Mouse (Mus musculus): ENCODE data around the gene Zdhhc7. TPM values are rescaled to one million over a fixed set of nuclear protein-coding genes. Genes with fewer than 3 reads are reported as not detected.
A peak's percentile ranks its signal among the peaks of the same experiment; 100 is the strongest.

The Zdhhc7 gene
- polyA plus RNA-seq, 1 experiment from 2014 or later = 36.2 TPM

DNA sequence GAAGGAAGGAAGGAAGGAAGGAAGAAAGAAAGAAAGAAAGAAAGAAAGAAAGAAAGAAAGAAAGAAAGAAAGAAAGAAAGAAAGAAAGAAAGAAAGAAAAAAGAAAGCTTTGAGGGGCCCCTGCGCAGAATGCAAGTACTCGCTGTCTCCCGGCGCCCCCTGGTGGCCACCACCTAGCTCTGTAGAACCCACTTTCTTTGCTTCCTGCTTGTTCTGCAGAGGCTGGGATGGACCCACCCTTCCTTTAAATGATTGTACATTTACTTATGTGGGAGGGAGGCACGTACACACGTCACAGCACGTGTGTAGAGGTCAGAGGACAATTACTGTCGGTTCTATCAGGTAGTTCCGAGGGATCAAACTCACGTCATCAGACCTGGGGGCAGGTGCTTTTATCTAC, 23.2 kb downstream of the Zdhhc7 start:
- H3K36me3 ChIP-seq (ENCODE audit: insufficient read depth, low read length) = peaks cover 26% of the 10 kb centered on the region
- H3K9ac ChIP-seq (replicated peaks; ENCODE audit: low read length) = no peak overlapping the region
- 0 out of 2 replicates have a peak, but pooled peaks cover 3% of the 10 kb centered on the region for H3K27me3 ChIP-seq (ENCODE audit: insufficient read depth, low read length)
- H3K4me3 ChIP-seq (ENCODE audit: low read length) = no peak overlapping the region
- WGBS = 13% methylated on average over 10 of the region's 10 CpGs
- no peaks in the 10 kb centered on the region for H3K9me3 ChIP-seq (ENCODE audit: low read length)
- no peak overlapping the region for H3K4me2 ChIP-seq (replicated peaks; ENCODE audit: low read depth, low read length)
- no peak overlapping the region for H3K27ac ChIP-seq (ENCODE audit: low read length)
- H3K4me1 ChIP-seq (ENCODE audit: insufficient read depth, low read length) = peaks cover 3% of the 10 kb centered on the region; the same call in 1 of the 2 replicates
- peak; percentile 47; the same call in 1 of the 2 replicates for ATAC-seq (ENCODE audit: low FRiP score, low TSS enrichment)

DNA sequence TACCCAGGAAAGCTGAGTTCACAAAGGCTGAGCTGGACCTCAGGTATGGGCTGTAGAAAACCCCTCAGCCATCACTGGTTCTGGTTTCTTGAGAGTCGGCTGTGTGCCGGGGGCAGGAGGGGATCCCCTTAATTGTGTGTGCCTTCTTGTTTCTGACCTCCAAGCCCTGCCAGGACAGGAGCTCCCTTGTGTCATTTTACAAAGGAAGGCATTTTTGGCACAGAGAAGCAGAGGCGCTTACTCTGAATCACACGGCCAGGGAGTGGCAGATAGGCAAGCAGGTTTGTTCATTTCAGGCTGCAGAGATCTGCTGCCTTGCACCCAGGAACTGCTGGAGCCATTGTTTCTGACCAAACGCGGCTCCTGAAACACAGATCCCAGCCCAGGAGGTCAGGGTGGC, 25.9 kb downstream of the Zdhhc7 start:
- no peak for ATAC-seq (ENCODE audit: low FRiP score, low TSS enrichment)
- Histone ChIP-seq H3K4me1 (ENCODE audit: insufficient read depth, low read length) (peaks cover 15% of the 10 kb centered on the region; the same call in 1 of the 2 replicates), H3K27me3 (ENCODE audit: insufficient read depth, low read length) (0 out of 2 replicates have a peak, but pooled peaks cover 3% of the 10 kb centered on the region), H3K36me3 (ENCODE audit: insufficient read depth, low read length) (peaks cover under 1% of the 10 kb centered on the region; the same call in 1 of the 2 replicates), H3K9ac (replicated peaks; ENCODE audit: low read length) (no peak overlapping the region), H3K27ac (ENCODE audit: low read length) (no peak overlapping the region), H3K4me2 (replicated peaks; ENCODE audit: low read depth, low read length) (no peak overlapping the region), H3K4me3 (ENCODE audit: low read length) (no peak overlapping the region), H3K9me3 (ENCODE audit: low read length) (no peaks in the 10 kb centered on the region)
- WGBS = 60% methylated on average over 6 of the region's 6 CpGs

DNA sequence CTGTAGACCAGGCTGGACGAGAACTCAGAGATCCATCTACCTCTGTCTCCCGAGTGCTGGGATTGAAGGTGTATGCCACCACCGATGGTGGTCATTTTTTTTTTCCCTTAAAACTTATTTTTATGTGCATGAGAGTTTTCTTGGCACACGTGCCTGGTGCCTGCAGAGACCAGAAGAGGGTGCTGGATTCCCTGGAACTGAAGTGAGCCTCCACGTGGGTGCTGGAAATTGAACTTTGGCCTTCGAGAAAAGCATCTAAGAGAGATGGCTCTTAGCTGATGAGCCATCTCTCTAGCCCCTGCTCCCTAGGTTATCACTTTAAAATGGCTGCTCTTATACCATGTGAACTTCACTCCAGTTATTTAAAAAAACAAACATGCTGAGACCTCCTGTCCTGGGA, 26.8 kb downstream of the Zdhhc7 start:
- no peak for ATAC-seq (ENCODE audit: low FRiP score, low TSS enrichment)
- no peaks in the 10 kb centered on the region for H3K9me3 ChIP-seq (ENCODE audit: low read length)
- H3K27me3 ChIP-seq (ENCODE audit: insufficient read depth, low read length) = 0 out of 2 replicates have a peak, but pooled peaks cover 3% of the 10 kb centered on the region
- peaks cover 15% of the 10 kb centered on the region; the same call in 1 of the 2 replicates for H3K4me1 ChIP-seq (ENCODE audit: insufficient read depth, low read length)
- no peak overlapping the region for H3K9ac ChIP-seq (replicated peaks; ENCODE audit: low read length)
- no peak overlapping the region for H3K4me3 ChIP-seq (ENCODE audit: low read length)
- no peak overlapping the region for H3K27ac ChIP-seq (ENCODE audit: low read length)
- no peak overlapping the region for H3K4me2 ChIP-seq (replicated peaks; ENCODE audit: low read depth, low read length)
- WGBS = 68% methylated on average over 6 of the region's 6 CpGs
- H3K36me3 ChIP-seq (ENCODE audit: insufficient read depth, low read length) = no peaks in the 10 kb centered on the region

GRCm38 (mm10) chr8:120072827-120073226, 28.5 kb downstream of the Zdhhc7 start:
- H3K27me3 ChIP-seq (ENCODE audit: insufficient read depth, low read length) = 0 out of 2 replicates have a peak, but pooled peaks cover 3% of the 10 kb centered on the region
- WGBS = 66% methylated on average over 8 of the region's 8 CpGs
- H3K4me1 ChIP-seq (ENCODE audit: insufficient read depth, low read length) = peaks cover 23% of the 10 kb centered on the region
- no peaks in the 10 kb centered on the region for H3K36me3 ChIP-seq (ENCODE audit: insufficient read depth, low read length)
- no peaks in the 10 kb centered on the region for H3K9me3 ChIP-seq (ENCODE audit: low read length)
- H3K27ac ChIP-seq (ENCODE audit: low read length) = peak overlapping the region; percentile 27
- no peak overlapping the region for H3K4me3 ChIP-seq (ENCODE audit: low read length)
- ATAC-seq (ENCODE audit: low FRiP score, low TSS enrichment) = no peak
- H3K4me2 ChIP-seq (replicated peaks; ENCODE audit: low read depth, low read length) = no peak overlapping the region
- H3K9ac ChIP-seq (replicated peaks; ENCODE audit: low read length) = no peak overlapping the region

DNA sequence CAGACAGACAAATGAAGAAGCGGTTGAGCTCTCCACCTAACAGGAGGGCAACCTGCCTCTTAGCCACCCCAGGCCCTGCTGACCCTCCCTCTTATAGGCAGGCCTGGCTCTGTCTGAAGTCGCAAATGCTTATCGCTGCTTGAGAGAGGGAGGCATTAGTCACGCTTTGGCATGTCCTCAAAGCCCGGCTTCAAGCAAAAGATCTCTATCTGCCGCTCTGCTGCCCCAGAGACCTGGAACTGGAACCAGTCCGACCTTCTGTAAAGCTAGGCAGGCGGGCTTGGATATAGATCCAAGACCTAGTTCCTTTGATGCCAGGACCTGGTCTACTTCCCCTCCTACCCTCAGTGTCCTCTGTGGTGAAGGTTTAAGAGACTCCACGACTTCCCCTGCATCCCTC, 29.0 kb downstream of the Zdhhc7 start:
- ATAC-seq (ENCODE audit: low FRiP score, low TSS enrichment) = 0 out of 2 replicates have a peak, but pooled peaks have one; percentile 10
- 52% methylated on average over 9 of the region's 9 CpGs for WGBS
- peaks cover 25% of the 10 kb centered on the region for H3K4me1 ChIP-seq (ENCODE audit: insufficient read depth, low read length)
- no peak overlapping the region for H3K4me2 ChIP-seq (replicated peaks; ENCODE audit: low read depth, low read length)
- H3K4me3 ChIP-seq (ENCODE audit: low read length) = no peak overlapping the region
- H3K27me3 ChIP-seq (ENCODE audit: insufficient read depth, low read length) = 0 out of 2 replicates have a peak, but pooled peaks cover 3% of the 10 kb centered on the region
- H3K36me3 ChIP-seq (ENCODE audit: insufficient read depth, low read length) = no peaks in the 10 kb centered on the region
- H3K9ac ChIP-seq (replicated peaks; ENCODE audit: low read length) = no peak overlapping the region
- peak overlapping the region; percentile 27 for H3K27ac ChIP-seq (ENCODE audit: low read length)
- 0 out of 2 replicates have a peak, but pooled peaks cover 2% of the 10 kb centered on the region for H3K9me3 ChIP-seq (ENCODE audit: low read length)

DNA sequence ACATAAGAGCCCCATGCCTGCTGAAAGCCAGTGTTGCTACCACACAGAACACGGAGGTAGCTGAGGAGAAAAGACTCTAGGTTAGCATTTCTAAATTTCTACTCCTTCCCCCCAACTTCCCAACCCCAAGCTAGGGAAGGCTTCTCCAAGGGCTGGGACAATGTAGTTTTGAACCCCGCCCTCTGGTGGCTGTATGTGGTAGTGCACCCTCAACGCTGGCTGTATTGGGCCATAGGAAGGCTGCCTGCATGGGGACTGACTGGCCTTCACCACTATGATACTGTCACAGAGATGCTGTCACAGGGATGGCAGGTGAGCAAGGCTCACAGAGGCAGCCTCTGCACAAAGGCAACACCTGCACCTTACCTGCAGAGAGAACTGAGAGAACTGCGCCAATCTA, 29.6 kb downstream of the Zdhhc7 start:
- ATAC-seq (ENCODE audit: low FRiP score, low TSS enrichment) = peak; percentile 78; the same call in 1 of the 2 replicates
- WGBS = 23% methylated on average over 4 of the region's 4 CpGs

GRCm38 (mm10) chr8:120067936-120068668, 33.2 kb downstream of the Zdhhc7 start:
- no peak overlapping the region for H3K4me3 ChIP-seq (ENCODE audit: low read length)
- 0 out of 2 replicates have a peak, but pooled peaks cover 3% of the 10 kb centered on the region for H3K9me3 ChIP-seq (ENCODE audit: low read length)
- no peak overlapping the region for H3K27ac ChIP-seq (ENCODE audit: low read length)
- ATAC-seq (ENCODE audit: low FRiP score, low TSS enrichment) = peak; percentile 55
- no peak overlapping the region for H3K9ac ChIP-seq (replicated peaks; ENCODE audit: low read length)
- no peak overlapping the region for H3K4me2 ChIP-seq (replicated peaks; ENCODE audit: low read depth, low read length)
- H3K27me3 ChIP-seq (ENCODE audit: insufficient read depth, low read length) = no peaks in the 10 kb centered on the region
- H3K36me3 ChIP-seq (ENCODE audit: insufficient read depth, low read length) = no peaks in the 10 kb centered on the region
- H3K4me1 ChIP-seq (ENCODE audit: insufficient read depth, low read length) = peaks cover 22% of the 10 kb centered on the region
- 21% methylated on average over 19 of the region's 19 CpGs for whole genome bisulfite sequencing

More for the DNA sequence above, 29.6 kb downstream of the Zdhhc7 start:
- Histone ChIP-seq H3K4me1 (ENCODE audit: insufficient read depth, low read length) (peaks cover 25% of the 10 kb centered on the region), H3K4me2 (replicated peaks; ENCODE audit: low read depth, low read length) (no peak overlapping the region), H3K9me3 (ENCODE audit: low read length) (0 out of 2 replicates have a peak, but pooled peaks cover 3% of the 10 kb centered on the region), H3K4me3 (ENCODE audit: low read length) (no peak overlapping the region), H3K27me3 (ENCODE audit: insufficient read depth, low read length) (0 out of 2 replicates have a peak, but pooled peaks cover 3% of the 10 kb centered on the region), H3K27ac (ENCODE audit: low read length) (peak overlapping the region; percentile 27), H3K36me3 (ENCODE audit: insufficient read depth, low read length) (no peaks in the 10 kb centered on the region), H3K9ac (replicated peaks; ENCODE audit: low read length) (no peak overlapping the region)

DNA sequence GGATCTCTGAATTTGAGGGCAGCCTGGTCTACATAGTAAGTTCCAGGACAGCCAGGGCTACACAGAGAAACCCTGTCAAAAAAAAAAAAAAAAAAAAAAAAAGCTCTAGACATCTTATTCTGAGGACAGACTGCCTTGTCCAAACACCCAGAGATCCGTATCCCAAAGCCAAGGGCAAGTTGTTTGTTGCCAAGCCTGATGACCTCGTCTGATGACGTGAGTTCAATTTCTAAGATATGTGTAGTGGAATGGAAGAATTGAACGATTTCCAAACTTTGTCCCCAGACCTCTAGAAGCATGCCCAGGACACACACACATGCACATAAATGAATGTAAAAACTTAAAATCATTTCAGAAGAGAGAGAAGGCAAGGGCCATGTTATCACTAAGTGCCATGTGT, 35.1 kb downstream of the Zdhhc7 start:
- no peak for ATAC-seq (ENCODE audit: low FRiP score, low TSS enrichment)
- no peaks in the 10 kb centered on the region for H3K36me3 ChIP-seq (ENCODE audit: insufficient read depth, low read length)
- H3K27me3 ChIP-seq (ENCODE audit: insufficient read depth, low read length) = no peaks in the 10 kb centered on the region
- WGBS = 83% methylated on average over 4 of the region's 4 CpGs
- peaks cover 10% of the 10 kb centered on the region for H3K4me1 ChIP-seq (ENCODE audit: insufficient read depth, low read length)
- H3K9ac ChIP-seq (replicated peaks; ENCODE audit: low read length) = no peak overlapping the region
- H3K4me2 ChIP-seq (replicated peaks; ENCODE audit: low read depth, low read length) = no peak overlapping the region
- H3K9me3 ChIP-seq (ENCODE audit: low read length) = 0 out of 2 replicates have a peak, but pooled peaks cover 3% of the 10 kb centered on the region
- H3K4me3 ChIP-seq (ENCODE audit: low read length) = no peak overlapping the region
- H3K27ac ChIP-seq (ENCODE audit: low read length) = no peak overlapping the region

GRCm38 (mm10) chr8:120065611-120066010, 35.7 kb downstream of the Zdhhc7 start:
- no peak for ATAC-seq (ENCODE audit: low FRiP score, low TSS enrichment)
- Histone ChIP-seq H3K9me3 (ENCODE audit: low read length) (0 out of 2 replicates have a peak, but pooled peaks cover 3% of the 10 kb centered on the region), H3K9ac (replicated peaks; ENCODE audit: low read length) (no peak overlapping the region), H3K4me2 (replicated peaks; ENCODE audit: low read depth, low read length) (no peak overlapping the region), H3K4me1 (ENCODE audit: insufficient read depth, low read length) (peaks cover 10% of the 10 kb centered on the region), H3K36me3 (ENCODE audit: insufficient read depth, low read length) (no peaks in the 10 kb centered on the region), H3K4me3 (ENCODE audit: low read length) (no peak overlapping the region), H3K27me3 (ENCODE audit: insufficient read depth, low read length) (no peaks in the 10 kb centered on the region), H3K27ac (ENCODE audit: low read length) (no peak overlapping the region)
- WGBS = 89% methylated on average over 8 of the region's 8 CpGs

GRCm38 (mm10) chr8:120063326-120063725, 38.0 kb downstream of the Zdhhc7 start:
- H3K9ac ChIP-seq (replicated peaks; ENCODE audit: low read length) = no peak overlapping the region
- peaks cover 7% of the 10 kb centered on the region for H3K4me1 ChIP-seq (ENCODE audit: insufficient read depth, low read length)
- WGBS = 61% methylated on average over 3 of the region's 3 CpGs
- 0 out of 2 replicates have a peak, but pooled peaks cover 3% of the 10 kb centered on the region for H3K9me3 ChIP-seq (ENCODE audit: low read length)
- H3K27ac ChIP-seq (ENCODE audit: low read length) = no peak overlapping the region
- H3K4me3 ChIP-seq (ENCODE audit: low read length) = no peak overlapping the region
- H3K4me2 ChIP-seq (replicated peaks; ENCODE audit: low read depth, low read length) = no peak overlapping the region
- no peaks in the 10 kb centered on the region for H3K27me3 ChIP-seq (ENCODE audit: insufficient read depth, low read length)
- no peak for ATAC-seq (ENCODE audit: low FRiP score, low TSS enrichment)
- H3K36me3 ChIP-seq (ENCODE audit: insufficient read depth, low read length) = no peaks in the 10 kb centered on the region
